Mouse (Mus musculus): ENCODE measurements around the gene Mpst. TPM values are rescaled to one million over a fixed set of nuclear protein-coding genes. Genes with fewer than 3 reads are reported as not detected.

Gene Mpst
- polyA plus RNA-seq, 1 experiment: 83.4 TPM

GRCm38 (mm10) chr15:78438505-78438904 is 32.3 kb downstream of the Mpst start:
- no peak for DNase-seq (ENCODE audit: low read depth)
- TF ChIP-seq POLR2A (IDR thresholded peaks at IDR 0.05; ENCODE audit: borderline replicate concordance, extremely low read depth, insufficient read depth, insufficient read length, poor library complexity, severe bottlenecking): no peak
- TF ChIP-seq CTCF (IDR thresholded peaks at IDR 0.05; ENCODE audit: borderline replicate concordance, extremely low read depth, insufficient read depth, insufficient read length): no peak

GRCm38 (mm10) chr15:78438973-78439372 is 32.8 kb downstream of the Mpst start:
- no peak for DNase-seq (ENCODE audit: low read depth)
- TF ChIP-seq CTCF (IDR thresholded peaks at IDR 0.05; ENCODE audit: borderline replicate concordance, extremely low read depth, insufficient read depth, insufficient read length): no peak
- TF ChIP-seq POLR2A (IDR thresholded peaks at IDR 0.05; ENCODE audit: borderline replicate concordance, extremely low read depth, insufficient read depth, insufficient read length, poor library complexity, severe bottlenecking): no peak

GRCm38 (mm10) chr15:78442231-78442630 is 36.0 kb downstream of the Mpst start:
- no peak for DNase-seq (ENCODE audit: low read depth)
- TF ChIP-seq POLR2A (IDR thresholded peaks at IDR 0.05; ENCODE audit: borderline replicate concordance, extremely low read depth, insufficient read depth, insufficient read length, poor library complexity, severe bottlenecking): no peak

DNA sequence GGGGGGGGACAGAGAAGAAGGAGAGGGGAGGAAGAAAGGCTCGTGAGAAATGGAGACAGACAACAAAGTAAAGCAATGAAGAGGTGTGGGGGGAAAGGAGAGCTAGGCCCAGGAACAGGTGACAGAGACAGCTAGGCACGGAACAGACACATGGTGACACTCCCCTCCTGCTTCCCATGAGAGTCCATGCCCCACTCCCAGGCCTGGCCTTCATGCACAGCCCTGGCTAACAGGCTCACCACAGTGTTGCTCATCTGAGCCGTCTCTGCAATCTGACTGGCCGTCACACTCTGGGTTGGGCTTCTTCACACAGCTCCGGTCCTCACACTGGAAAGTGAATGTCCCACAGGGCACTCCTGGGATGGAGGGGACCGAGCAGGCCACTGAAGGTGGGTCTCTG is 37.6 kb downstream of the Mpst start:
- DNase-seq (ENCODE audit: low read depth): no peak
- TF ChIP-seq CTCF (IDR thresholded peaks at IDR 0.05; ENCODE audit: borderline replicate concordance, extremely low read depth, insufficient read depth, insufficient read length): no peak
- no peak for TF ChIP-seq POLR2A (IDR thresholded peaks at IDR 0.05; ENCODE audit: borderline replicate concordance, extremely low read depth, insufficient read depth, insufficient read length, poor library complexity, severe bottlenecking)

DNA sequence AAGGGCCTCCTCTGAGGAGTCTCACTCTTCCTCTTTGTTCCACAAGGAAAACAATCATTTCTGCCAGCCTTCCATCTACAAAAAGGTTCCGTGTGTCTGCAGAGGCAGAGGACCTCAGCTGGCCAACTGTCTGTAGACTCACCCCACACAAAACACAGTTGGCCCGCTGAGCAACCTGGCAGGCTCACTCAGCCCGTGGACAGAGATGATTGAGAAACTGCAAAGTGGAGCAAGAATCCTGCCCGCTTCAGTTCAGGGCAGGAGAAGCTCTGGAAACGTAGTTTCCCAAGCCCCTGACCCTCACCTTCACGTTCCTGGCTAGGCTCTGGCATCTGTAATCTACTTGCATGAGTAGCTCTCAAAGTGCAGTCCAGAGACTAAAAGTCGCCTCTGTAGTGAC is 40.9 kb downstream of the Mpst start:
- no peak for TF ChIP-seq CTCF (IDR thresholded peaks at IDR 0.05; ENCODE audit: borderline replicate concordance, extremely low read depth, insufficient read depth, insufficient read length)
- no peak for TF ChIP-seq POLR2A (IDR thresholded peaks at IDR 0.05; ENCODE audit: borderline replicate concordance, extremely low read depth, insufficient read depth, insufficient read length, poor library complexity, severe bottlenecking)
- no peak for DNase-seq (ENCODE audit: low read depth)

GRCm38 (mm10) chr15:78447746-78448535 is 41.7 kb downstream of the Mpst start:
- TF ChIP-seq POLR2A (IDR thresholded peaks at IDR 0.05; ENCODE audit: borderline replicate concordance, extremely low read depth, insufficient read depth, insufficient read length, poor library complexity, severe bottlenecking) (no peak), CTCF (IDR thresholded peaks at IDR 0.05; ENCODE audit: borderline replicate concordance, extremely low read depth, insufficient read depth, insufficient read length) (peak; percentile 95)
- peak; percentile 94 for DNase-seq (ENCODE audit: low read depth)

DNA sequence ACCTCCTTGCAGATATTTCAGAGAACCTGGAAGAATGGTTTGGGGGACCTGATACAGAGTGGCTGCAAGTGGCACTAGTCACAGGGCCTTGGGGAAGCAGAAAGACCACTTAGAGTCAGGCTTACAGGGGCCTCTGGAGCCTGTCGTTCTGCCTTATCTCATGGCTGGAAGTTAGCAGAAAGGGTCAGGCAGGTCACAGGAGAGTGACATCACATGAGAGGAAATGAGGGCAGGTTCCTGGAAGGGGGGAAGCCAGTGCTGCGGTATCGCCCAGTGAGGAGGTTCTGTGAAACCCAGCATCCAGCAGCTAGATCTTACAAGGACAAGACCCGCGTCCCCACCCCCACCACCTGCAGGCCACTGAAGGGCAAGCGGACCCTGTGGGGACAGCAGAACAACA is 42.9 kb downstream of the Mpst start:
- no peak for DNase-seq (ENCODE audit: low read depth)

DNA sequence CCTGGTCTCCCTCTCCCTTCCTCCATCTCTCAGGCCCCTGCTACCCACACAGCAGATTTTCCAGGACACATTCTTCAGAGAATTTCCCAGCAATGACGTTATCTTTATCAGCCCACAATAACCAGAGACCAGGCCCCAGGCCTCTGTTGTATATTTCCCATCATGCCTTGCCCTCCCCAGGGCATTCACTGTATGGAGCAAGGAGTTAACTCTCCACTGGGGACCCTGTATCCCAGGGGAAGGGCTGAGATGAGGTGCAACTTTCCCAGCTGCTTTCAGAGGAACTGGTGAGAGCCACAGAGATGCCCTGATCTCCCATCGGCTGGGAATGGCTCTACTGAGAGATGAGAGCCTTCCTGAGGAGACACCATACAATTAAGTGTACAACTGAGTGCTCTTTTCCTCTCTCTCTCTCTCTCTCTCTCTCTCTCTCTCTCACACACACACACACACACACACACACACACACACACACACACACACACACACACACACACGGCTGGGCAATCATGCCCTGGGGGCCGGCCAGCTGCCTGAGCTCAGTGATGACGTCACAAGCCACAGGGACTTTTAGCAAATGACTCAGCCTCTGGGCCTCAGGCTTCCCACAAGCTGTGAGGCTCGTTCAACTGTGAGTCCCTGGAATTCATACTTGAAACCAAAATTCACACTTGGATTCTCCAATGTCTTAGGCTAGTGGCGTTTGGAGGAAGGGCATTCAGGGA is 43.6 kb downstream of the Mpst start:
- DNase-seq (ENCODE audit: low read depth): peak; percentile 62
- TF ChIP-seq CTCF (IDR thresholded peaks at IDR 0.05; ENCODE audit: borderline replicate concordance, extremely low read depth, insufficient read depth, insufficient read length) (no peak), POLR2A (IDR thresholded peaks at IDR 0.05; ENCODE audit: borderline replicate concordance, extremely low read depth, insufficient read depth, insufficient read length, poor library complexity, severe bottlenecking) (no peak)

More for the DNA sequence above, 42.9 kb downstream of the Mpst start:
- TF ChIP-seq CTCF (IDR thresholded peaks at IDR 0.05; ENCODE audit: borderline replicate concordance, extremely low read depth, insufficient read depth, insufficient read length): no peak
- no peak for TF ChIP-seq POLR2A (IDR thresholded peaks at IDR 0.05; ENCODE audit: borderline replicate concordance, extremely low read depth, insufficient read depth, insufficient read length, poor library complexity, severe bottlenecking)

GRCm38 (mm10) chr15:78450419-78450768 is 44.2 kb downstream of the Mpst start:
- TF ChIP-seq POLR2A (IDR thresholded peaks at IDR 0.05; ENCODE audit: borderline replicate concordance, extremely low read depth, insufficient read depth, insufficient read length, poor library complexity, severe bottlenecking): no peak
- no peak for TF ChIP-seq CTCF (IDR thresholded peaks at IDR 0.05; ENCODE audit: borderline replicate concordance, extremely low read depth, insufficient read depth, insufficient read length)
- no peak for DNase-seq (ENCODE audit: low read depth)

DNA sequence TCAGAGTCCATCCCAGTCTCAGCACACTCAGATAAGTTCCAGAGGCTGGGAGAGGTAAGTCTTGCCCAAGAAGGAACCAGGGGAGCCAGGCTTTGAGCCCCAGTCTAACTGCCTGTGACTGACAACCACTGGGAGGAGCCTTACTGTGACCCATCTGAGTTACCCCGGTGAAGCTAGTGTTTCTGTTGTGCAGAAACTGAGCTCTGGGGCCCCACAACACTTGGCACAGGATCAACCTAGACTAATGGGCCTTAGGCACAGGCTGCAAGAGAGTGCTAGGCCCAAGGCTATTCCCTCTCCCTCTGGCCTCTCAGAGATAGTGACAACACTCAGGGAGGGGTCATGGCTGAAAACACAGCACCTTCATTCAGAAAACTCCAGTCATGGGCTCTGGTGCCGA is 45.0 kb downstream of the Mpst start:
- TF ChIP-seq POLR2A (IDR thresholded peaks at IDR 0.05; ENCODE audit: borderline replicate concordance, extremely low read depth, insufficient read depth, insufficient read length, poor library complexity, severe bottlenecking) (no peak), CTCF (IDR thresholded peaks at IDR 0.05; ENCODE audit: borderline replicate concordance, extremely low read depth, insufficient read depth, insufficient read length) (no peak)
- DNase-seq (ENCODE audit: low read depth): no peak

- DNase-seq (ENCODE audit: low read depth): no peak
- TF ChIP-seq POLR2A (IDR thresholded peaks at IDR 0.05; ENCODE audit: borderline replicate concordance, extremely low read depth, insufficient read depth, insufficient read length, poor library complexity, severe bottlenecking) (no peak), CTCF (IDR thresholded peaks at IDR 0.05; ENCODE audit: borderline replicate concordance, extremely low read depth, insufficient read depth, insufficient read length) (no peak)
These were observed 46.7 kb downstream of the Mpst start for GRCm38 (mm10) chr15:78452929-78453328.

GRCm38 (mm10) chr15:78455168-78455567 is 49.0 kb downstream of the Mpst start:
- no peak for TF ChIP-seq POLR2A (IDR thresholded peaks at IDR 0.05; ENCODE audit: borderline replicate concordance, extremely low read depth, insufficient read depth, insufficient read length, poor library complexity, severe bottlenecking)
- no peak for DNase-seq (ENCODE audit: low read depth)

Data from brain, embryonic 14.5 days (tissue).